Mouse (Mus musculus): ENCODE data around the gene Zic4.

Gene Zic4

GRCm38 (mm10) chr9:91377036-91377872, 15.0 kb downstream of the Zic4 start:
- POLR2A ChIA-PET: interaction anchor here in 1 of 4 experiments (1.0 kb wide), 1 partner anchor 13 kb away, joined by 3 read pairs; no protein-coding TSS in a partner anchor
- CTCF ChIA-PET: interaction anchor here in 1 of 4 experiments (0.7 kb wide), 1 partner anchor 1735 kb away, joined by 3 read pairs; no protein-coding TSS in a partner anchor

DNA sequence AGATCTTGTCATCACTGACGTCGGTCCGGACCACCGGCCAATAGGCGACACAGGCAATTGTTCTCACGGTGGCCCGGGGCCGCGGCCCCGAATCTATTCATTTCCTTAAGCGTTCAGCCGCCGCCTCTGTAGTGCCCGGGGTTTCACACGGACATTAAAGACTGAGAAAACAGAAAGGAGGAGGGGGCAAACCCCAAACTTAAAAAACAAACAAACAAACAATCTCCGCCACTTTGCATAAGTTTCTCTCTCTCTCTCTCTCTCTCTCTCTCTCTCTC, 15.6 kb downstream of the Zic4 start:
- CTCF ChIA-PET: no interaction called here

GRCm38 (mm10) chr9:91378411-91379299, 16.4 kb downstream of the Zic4 start:
- POLR2A ChIA-PET: interaction anchor here in 3 of 4 experiments (0.5 to 3.3 kb wide), 3 partner anchors 16 to 1297 kb away, joined by 3 to 15 read pairs (median 4); partner anchors contain the start of gene Zic4 (in 1 of the 3)
- CTCF ChIA-PET: no interaction called here

More for the DNA sequence above, 15.6 kb downstream of the Zic4 start:
- POLR2A ChIA-PET: interaction anchor here in 1 of 4 experiments (1.0 to 3.3 kb wide), 2 partner anchors 14 to 15 kb away, joined by 3 to 15 read pairs; partner anchors contain the start of gene Zic4

GRCm38 (mm10) chr9:91379300-91379635, 17.1 kb downstream of the Zic4 start:
- ChIA-PET POLR2A (interaction anchor here in 3 of 4 experiments (0.5 to 3.3 kb wide), 3 partner anchors 17 to 1297 kb away, joined by 3 to 15 read pairs (median 4); partner anchors contain the start of gene Zic4 (in 1 of the 3)), CTCF (no interaction called here)

DNA sequence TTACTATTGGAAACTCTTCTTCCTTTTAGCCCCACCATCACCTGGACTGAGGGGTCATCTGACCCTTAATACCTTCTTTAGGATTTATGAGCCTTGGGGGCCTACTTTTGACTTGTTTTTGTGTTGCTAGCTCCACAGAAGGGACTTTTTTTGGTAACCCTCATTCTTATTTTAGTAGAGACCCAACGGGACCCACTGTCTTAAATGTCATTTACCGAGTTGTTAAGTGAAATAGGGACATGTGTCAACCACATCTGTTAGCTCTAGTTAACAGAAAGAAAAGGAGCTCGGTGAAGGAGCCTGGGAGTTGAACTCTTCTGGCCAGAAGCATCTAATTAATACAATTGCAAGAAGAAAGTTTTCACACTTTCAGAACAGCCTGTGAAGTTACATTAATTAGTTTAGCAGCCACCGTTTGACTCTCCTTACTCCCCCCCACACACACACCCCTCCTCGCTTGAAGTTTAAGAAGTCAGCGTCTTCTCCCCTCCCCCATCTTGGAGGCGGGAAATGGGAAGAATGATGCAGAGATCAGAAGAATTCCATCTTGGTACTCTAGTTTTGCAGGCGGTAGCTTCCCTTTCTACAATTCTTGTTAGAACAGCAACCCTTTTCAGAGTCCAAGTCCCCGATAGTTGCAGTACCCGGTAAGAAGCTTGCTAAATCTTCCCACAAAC, 17.7 kb downstream of the Zic4 start:
- POLR2A ChIA-PET: interaction anchor here in 1 of 4 experiments (3.3 kb wide), 1 partner anchor 17 kb away, joined by 15 read pairs; the partner anchor contains the start of gene Zic4
- CTCF ChIA-PET: interaction anchor here in 1 of 4 experiments (1.1 kb wide), 1 partner anchor 18 kb away, joined by 3 read pairs; the partner anchor contains the start of gene Zic4

DNA sequence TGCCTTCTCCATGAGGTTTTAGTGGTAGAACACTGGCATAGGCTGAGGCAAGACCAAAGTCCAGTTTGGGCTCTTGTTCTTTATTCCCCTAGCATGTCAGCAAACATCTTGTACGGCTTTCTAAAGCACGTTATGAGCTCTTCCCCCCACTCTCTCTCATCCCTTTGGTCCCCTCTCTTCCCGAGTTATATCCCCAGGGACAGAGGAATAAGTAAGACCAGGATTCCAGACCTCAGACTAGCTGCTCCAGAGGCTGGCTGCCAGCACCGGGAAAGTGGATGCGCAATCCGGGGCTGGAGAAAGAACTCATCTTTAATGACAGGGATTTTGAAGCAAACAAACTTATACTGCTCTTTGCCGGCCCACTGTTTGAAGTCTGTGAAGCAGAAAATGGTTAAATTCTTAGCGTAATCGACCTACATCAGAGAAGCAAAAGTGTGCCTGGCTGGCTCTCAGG, 18.3 kb downstream of the Zic4 start:
- ChIA-PET CTCF (interaction anchor here in 1 of 4 experiments (1.1 kb wide), 1 partner anchor 19 kb away, joined by 3 read pairs; the partner anchor contains the start of gene Zic4), POLR2A (interaction anchor here in 1 of 4 experiments (3.3 kb wide), 1 partner anchor 18 kb away, joined by 15 read pairs; the partner anchor contains the start of gene Zic4)

- CTCF ChIA-PET: interaction anchor here in 1 of 4 experiments (1.1 kb wide), 1 partner anchor 20 kb away, joined by 3 read pairs; the partner anchor contains the start of gene Zic4
Observed at GRCm38 (mm10) chr9:91381284-91382110, 19.3 kb downstream of the Zic4 start.

DNA sequence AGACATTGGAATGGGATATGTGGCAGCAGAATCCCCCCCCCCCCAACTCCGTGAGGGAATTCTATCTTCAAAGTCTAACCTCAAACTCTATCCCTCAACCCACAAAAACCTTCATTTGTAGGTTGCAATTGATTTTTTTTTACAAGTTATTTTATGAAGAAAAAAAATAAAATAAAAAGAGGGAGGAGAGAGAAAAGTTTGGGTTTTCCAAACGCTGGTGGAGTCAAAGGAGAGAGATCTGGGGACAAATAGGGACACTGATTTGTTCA, 19.8 kb downstream of the Zic4 start:
- CTCF ChIA-PET: no interaction called here
- POLR2A ChIA-PET: no interaction called here

More at GRCm38 (mm10) chr9:91381284-91382110, 19.3 kb downstream of the Zic4 start:
- POLR2A ChIA-PET: interaction anchor here in 1 of 4 experiments (3.3 kb wide), 1 partner anchor 19 kb away, joined by 15 read pairs; the partner anchor contains the start of gene Zic4

DNA sequence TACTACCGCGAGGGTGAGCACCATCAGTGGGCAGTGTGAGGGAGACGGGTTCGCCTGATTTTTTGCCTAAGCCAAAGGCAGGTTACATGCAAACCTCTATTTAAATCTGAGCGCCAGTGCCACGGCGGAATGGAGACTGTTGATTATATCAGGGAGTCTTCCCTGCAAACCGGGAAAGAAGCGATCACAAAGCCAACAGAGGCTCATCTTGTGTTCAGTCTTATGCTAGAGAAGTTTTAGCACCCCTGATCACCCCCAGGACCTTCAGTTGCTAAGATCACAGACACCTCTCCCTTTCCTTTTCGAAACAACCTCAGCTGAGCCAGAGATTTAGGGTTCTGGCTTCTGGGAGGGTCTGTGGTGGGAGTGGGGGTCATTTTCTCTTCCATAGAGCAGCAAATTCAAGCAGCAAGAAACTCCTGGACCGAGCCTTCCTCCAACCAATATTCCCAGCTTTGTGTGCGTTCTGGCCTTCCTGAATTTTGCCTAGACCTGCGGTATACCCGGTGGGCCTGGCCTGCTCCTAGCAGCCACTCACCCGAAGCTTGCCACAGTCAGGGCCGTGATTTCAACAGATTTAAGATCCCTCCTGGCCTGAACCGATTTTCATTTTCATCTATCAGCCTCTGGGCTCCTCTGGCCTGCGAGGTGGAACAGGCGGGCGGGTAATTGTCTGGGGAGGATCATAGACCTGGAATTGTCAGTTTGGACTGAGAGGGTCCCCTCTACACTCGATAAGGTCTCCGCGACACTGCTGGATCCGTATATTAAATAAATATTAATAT, 20.4 kb downstream of the Zic4 start:
- POLR2A ChIA-PET: no interaction called here

DNA sequence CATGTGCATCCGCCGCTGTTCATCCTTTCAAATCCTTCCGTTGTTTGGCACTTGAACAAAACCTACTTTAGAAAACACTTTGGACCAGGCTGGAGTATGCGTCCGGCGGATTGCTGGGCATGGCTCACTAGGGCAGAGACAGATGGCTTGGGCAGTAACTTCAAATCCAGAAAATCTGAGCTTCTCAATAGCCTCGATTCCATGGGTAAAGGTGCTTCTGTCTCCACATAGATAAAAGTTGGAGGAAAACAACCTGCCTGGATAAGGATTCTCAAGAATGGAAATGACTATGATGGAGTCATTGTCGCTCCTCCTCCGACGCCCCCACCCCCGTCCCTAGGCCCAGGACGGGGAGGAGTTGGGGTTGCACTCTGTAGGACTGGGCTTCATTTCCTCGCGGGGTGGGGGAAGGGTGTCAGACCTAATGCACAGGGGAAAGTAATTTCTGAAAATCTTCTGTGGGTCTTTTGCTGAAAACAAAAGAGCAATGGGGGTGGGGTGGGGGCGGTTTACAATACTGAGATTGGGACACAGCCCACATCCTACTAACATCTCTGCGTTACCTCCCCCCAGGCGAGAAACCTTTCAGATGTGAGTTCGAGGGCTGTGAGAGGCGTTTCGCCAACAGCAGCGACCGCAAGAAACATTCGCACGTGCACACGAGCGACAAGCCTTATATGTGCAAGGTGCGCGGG, 21.4 kb downstream of the Zic4 start:
- POLR2A ChIA-PET: interaction anchor here in 1 of 4 experiments (1.4 kb wide), 1 partner anchor 22 kb away, joined by 4 read pairs; no protein-coding TSS in a partner anchor

More for the DNA sequence above, 20.4 kb downstream of the Zic4 start:
- CTCF ChIA-PET: no interaction called here

DNA sequence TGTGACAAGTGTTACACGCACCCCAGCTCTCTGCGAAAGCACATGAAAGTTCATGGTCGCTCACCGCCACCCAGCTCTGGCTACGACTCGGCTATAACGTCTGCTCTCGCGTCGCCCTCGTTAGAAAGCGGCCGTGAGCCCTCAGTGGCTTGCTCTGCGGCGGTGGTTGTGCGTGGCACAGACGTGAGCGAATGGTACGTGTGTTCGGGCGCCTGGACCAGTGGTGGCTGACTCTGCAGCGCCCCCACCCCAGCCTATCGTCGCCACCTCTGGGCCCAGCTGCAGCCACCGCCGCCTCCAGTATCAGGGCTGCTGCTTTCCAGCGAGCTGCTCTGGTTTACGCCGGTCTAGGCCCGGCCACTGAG, 21.9 kb downstream of the Zic4 start:
- POLR2A ChIA-PET: interaction anchor here in 2 of 4 experiments (0.6 to 1.4 kb wide), 3 partner anchors 13 to 1968 kb away, joined by 3 to 4 read pairs (median 3); no protein-coding TSS in a partner anchor
- CTCF ChIA-PET: no interaction called here

More for the DNA sequence above, 21.4 kb downstream of the Zic4 start:
- CTCF ChIA-PET: no interaction called here

- CTCF ChIA-PET: no interaction called here
- POLR2A ChIA-PET: interaction anchor here in 2 of 4 experiments (0.6 to 1.4 kb wide), 4 partner anchors 13 to 1969 kb away, joined by 3 to 4 read pairs (median 4); no protein-coding TSS in a partner anchor
Observed at GRCm38 (mm10) chr9:91384693-91385560, 22.7 kb downstream of the Zic4 start.

DNA sequence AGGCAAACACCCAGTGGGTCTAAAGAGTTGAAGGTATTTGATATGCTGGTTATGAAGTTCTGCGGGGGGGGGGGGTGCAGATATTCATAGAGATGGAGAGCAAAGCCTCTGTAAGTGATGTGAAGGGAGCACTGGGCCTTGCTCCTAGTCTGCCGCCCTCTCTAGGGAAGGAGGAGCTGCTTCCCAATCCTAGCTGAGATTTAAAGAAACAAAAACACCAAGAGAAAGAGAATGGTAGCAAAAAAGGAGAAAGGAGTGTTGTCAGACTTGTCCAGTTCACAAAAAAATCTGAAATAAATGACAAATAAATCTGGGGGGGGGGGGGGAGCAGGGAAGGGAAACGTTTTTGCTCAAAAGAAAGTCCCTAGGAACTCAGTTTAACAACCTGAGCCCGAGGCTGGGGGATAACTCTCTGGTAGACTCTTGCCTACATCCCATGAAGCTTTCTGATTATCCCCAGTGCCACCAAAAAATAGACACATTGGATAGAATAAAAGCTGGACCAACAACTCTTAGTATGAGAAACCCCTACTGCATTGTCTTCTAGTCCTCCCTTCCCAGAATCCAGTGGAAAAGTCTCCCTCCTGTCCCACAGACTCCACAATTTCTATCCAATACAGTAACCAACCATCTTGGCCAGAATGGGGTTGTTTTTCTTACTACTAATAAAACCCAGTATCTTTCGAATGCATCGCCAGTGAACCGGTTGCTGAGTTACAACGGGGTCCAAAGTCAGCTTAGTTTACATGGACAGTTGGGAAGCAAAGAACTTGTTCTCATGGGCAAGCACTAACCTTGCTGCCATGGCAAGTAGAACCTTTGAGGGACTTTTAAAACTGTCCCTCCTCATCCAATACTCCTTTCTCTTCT, 23.6 kb downstream of the Zic4 start:
- POLR2A ChIA-PET: interaction anchor here in 1 of 4 experiments (0.6 to 0.7 kb wide), 2 partner anchors 24 to 1226 kb away, joined by 4 to 5 read pairs; no protein-coding TSS in a partner anchor
- CTCF ChIA-PET: no interaction called here

DNA sequence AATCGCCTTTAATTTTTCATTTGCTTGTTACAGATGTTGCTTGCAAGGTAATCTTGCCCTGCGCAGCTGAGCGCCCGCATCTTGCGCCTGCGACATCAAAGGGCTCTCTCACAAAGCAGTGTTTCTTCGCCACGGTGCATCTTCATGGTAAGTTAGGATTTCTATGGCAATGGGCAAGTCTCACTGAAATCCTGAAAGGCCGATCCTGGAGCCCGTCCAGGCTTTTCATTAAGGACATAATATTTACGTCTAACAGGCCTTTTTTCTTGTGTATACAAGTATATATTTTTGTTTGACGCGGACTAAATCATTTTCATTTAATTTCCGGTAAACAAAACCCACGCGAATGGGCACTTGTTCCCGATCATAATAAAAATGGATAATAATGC, 24.3 kb downstream of the Zic4 start:
- POLR2A ChIA-PET: no interaction called here
- CTCF ChIA-PET: no interaction called here
